Mouse (Mus musculus) bone marrow, adult 2 months (tissue): ENCODE data around the gene C8g. TPM values are rescaled to one million over a fixed set of nuclear protein-coding genes. Genes with fewer than 3 reads are reported as not detected.

Experiments used
- H3K27ac ChIP-seq: fragments of 200-500 bp; 2 replicates; pipeline ENCODE4 v1.5.1; 2012; ENCODE audit warnings: low read depth, mild to moderate bottlenecking, control low read depth, inconsistent platforms, low read length; ENCODE audit not compliant: control insufficient read depth, poor library complexity, insufficient read depth
- H3K4me1 ChIP-seq: fragments of 200-500 bp; 2 replicates; pipeline ENCODE4 v1.6.1; 2011; ENCODE audit warnings: low read length; ENCODE audit not compliant: control insufficient read depth, insufficient read depth
- H3K4me3 ChIP-seq: fragments of 200-500 bp; replicated peaks from 2 replicates; pipeline ENCODE3; 2011; ENCODE audit warnings: mild to moderate bottlenecking, low read depth, low read length, control low read depth; ENCODE audit not compliant: control insufficient read depth
- CTCF ChIP-seq: fragments of 200-500 bp; IDR thresholded peaks from 2 replicates; pipeline ENCODE4 v1.5.1; 2011; ENCODE audit warnings: low read length, control low read depth; ENCODE audit not compliant: control insufficient read depth, insufficient read depth
- POLR2A ChIP-seq: fragments of 200-500 bp; IDR thresholded peaks from 2 replicates; pipeline ENCODE4 v1.6.1; 2011; ENCODE audit warnings: low read depth, mild to moderate bottlenecking, control low read depth, low read length, borderline replicate concordance; ENCODE audit not compliant: control insufficient read depth
- WGBS: fragments of 180-500 bp; shearing (Covaris S2); methylation state at CpG from one replicate; pipeline ENCODE4 v1.1.7; 2018; 5-methylcytosine and 5-hydroxymethylcytosine counted together
- polyA plus RNA-seq: library from polyadenylated mRNA; stranded (reverse); fragments of >200 nt; gene quantifications from 2 replicates; pipeline ENCODE4 v1.2.4, GENCODE M21; 2011; ENCODE audit warnings: low replicate concordance; ENCODE audit not compliant: missing spikeins, insufficient read depth, insufficient read length

Gene C8g
- 1.6 and 6.2 TPM in 2 replicates for polyA plus RNA-seq

- WGBS, result 73% methylated on average over 20 of the region's 20 CpGs
- peak within 1 kb of the TSS; percentile 96 for H3K4me3 ChIP-seq
- H3K4me1 ChIP-seq, result peaks cover 8% of the 10 kb centered on the region
- TF ChIP-seq POLR2A, result no peak
- no peak for TF ChIP-seq CTCF
- peak within 1 kb of the TSS; percentile 66 for H3K27ac ChIP-seq
Observed at GRCm38 (mm10) chr2:25501593-25502486, at the start of gene C8g. Gene C8g (minus strand): TSS chr2:25501719.

GRCm38 (mm10) chr2:25551186-25551585 is 49.7 kb upstream of the C8g start:
- 41% methylated on average over 5 of the region's 5 CpGs for WGBS
- Histone ChIP-seq H3K27ac (no peak overlapping the region), H3K4me3 (no peak overlapping the region), H3K4me1 (no peaks in the 10 kb centered on the region; the same call in 1 of the 2 replicates)
- TF ChIP-seq POLR2A (no peak), CTCF (peak; percentile 64)

GRCm38 (mm10) chr2:25549021-25549991 is 47.8 kb upstream of the C8g start:
- H3K4me1 ChIP-seq, result peaks cover 2% of the 10 kb centered on the region; the same call in 1 of the 2 replicates

GRCm38 (mm10) chr2:25546811-25547491 is 45.4 kb upstream of the C8g start, which contains the start of gene Traf2:
Gene Traf2 (minus strand): TSS chr2:25546940.
- no peak for TF ChIP-seq CTCF
- peak; percentile 71; the same call in 1 of the 2 replicates for TF ChIP-seq POLR2A
- H3K4me1 ChIP-seq, result peaks cover 2% of the 10 kb centered on the region; the same call in 1 of the 2 replicates
- 3% methylated on average over 48 of the region's 48 CpGs for WGBS
- H3K27ac ChIP-seq, result peak within 1 kb of the TSS; percentile 70
- H3K4me3 ChIP-seq, result peak within 1 kb of the TSS; percentile 79

More at GRCm38 (mm10) chr2:25549021-25549991, 47.8 kb upstream of the C8g start:
- Histone ChIP-seq H3K4me3 (no peak overlapping the region), H3K27ac (no peak overlapping the region)
- TF ChIP-seq POLR2A (no peak), CTCF (no peak)
- 62% methylated on average over 9 of the region's 9 CpGs for WGBS

GRCm38 (mm10) chr2:25545996-25546810 is 44.7 kb upstream of the C8g start:
- H3K27ac ChIP-seq, result peak overlapping the region; percentile 70
- peak overlapping the region; percentile 79 for H3K4me3 ChIP-seq
- WGBS, result 3% methylated on average over 43 of the region's 43 CpGs
- H3K4me1 ChIP-seq, result peaks cover 2% of the 10 kb centered on the region; the same call in 1 of the 2 replicates
- TF ChIP-seq POLR2A (no peak), CTCF (no peak)

GRCm38 (mm10) chr2:25541644-25542367 is 40.3 kb upstream of the C8g start:
- Histone ChIP-seq H3K4me3 (no peak overlapping the region), H3K4me1 (peaks cover 2% of the 10 kb centered on the region; the same call in 1 of the 2 replicates), H3K27ac (no peak overlapping the region)
- 88% methylated on average over 10 of the region's 10 CpGs for WGBS
- TF ChIP-seq POLR2A, result no peak
- TF ChIP-seq CTCF, result no peak

- Histone ChIP-seq H3K4me3 (no peak overlapping the region), H3K4me1 (no peaks in the 10 kb centered on the region; the same call in 1 of the 2 replicates), H3K27ac (no peak overlapping the region)
- no peak for TF ChIP-seq POLR2A
- no peak for TF ChIP-seq CTCF
- WGBS, result 94% methylated on average over 4 of the region's 4 CpGs
Observed at GRCm38 (mm10) chr2:25540541-25540948, 39.0 kb upstream of the C8g start.
